Mouse (Mus musculus) heart, embryonic 15.5 days (tissue): ENCODE results near the gene Cfap97. TPM values are rescaled to one million over a fixed set of nuclear protein-coding genes. Genes with fewer than 3 reads are reported as not detected.

ENCODE experiments used
- ATAC-seq: fragments of 200-750 bp; cut with Nextera tagmentation; replicated peaks from 2 replicates; pipeline ENCODE4 v1.8.0; 2017; ENCODE audit warnings: low read depth, moderate TSS enrichment; ENCODE audit not compliant: insufficient number of reproducible peaks, insufficient read depth, low FRiP score
- H3K27ac ChIP-seq: fragments of 300-500 bp; sonication (generic); 2 replicates; pipeline ENCODE4 v1.5.1; 2015; ENCODE audit warnings: mild to moderate bottlenecking, inconsistent platforms
- H3K27me3 ChIP-seq: fragments of 300-500 bp; sonication (generic); 2 replicates; pipeline ENCODE4 v1.6.1; 2015; ENCODE audit warnings: inconsistent platforms
- H3K36me3 ChIP-seq: fragments of 300-500 bp; sonication (generic); 2 replicates; pipeline ENCODE4 v1.6.1; 2015; ENCODE audit warnings: mild to moderate bottlenecking, inconsistent platforms
- H3K4me1 ChIP-seq: fragments of 300-500 bp; sonication (generic); replicated peaks from 2 replicates; pipeline ENCODE4 v1.6.1; 2015; ENCODE audit warnings: inconsistent platforms
- H3K4me2 ChIP-seq: fragments of 300-500 bp; sonication (generic); 2 replicates; pipeline ENCODE4 v1.6.1; 2015; ENCODE audit warnings: inconsistent platforms, mild to moderate bottlenecking, moderate library complexity
- H3K4me3 ChIP-seq: fragments of 300-500 bp; sonication (generic); 2 replicates; pipeline ENCODE4 v1.5.1; 2015; ENCODE audit warnings: mild to moderate bottlenecking, inconsistent platforms
- H3K9ac ChIP-seq: fragments of 300-500 bp; sonication (generic); 2 replicates; pipeline ENCODE4 v1.6.1; 2015; ENCODE audit warnings: mild to moderate bottlenecking, inconsistent platforms
- H3K9me3 ChIP-seq: fragments of 300-500 bp; sonication (generic); replicated peaks from 2 replicates; pipeline ENCODE4 v1.6.1; 2016; ENCODE audit warnings: inconsistent platforms
- WGBS: fragments of 180-500 bp; shearing (Covaris S2); methylation state at CpG from one replicate; pipeline ENCODE4 v1.1.7; 2015; ENCODE audit warnings: mixed read lengths; 5-methylcytosine and 5-hydroxymethylcytosine counted together
- polyA plus RNA-seq: library from polyadenylated mRNA; unstranded; fragments of >200 nt; fragmentation: Nextera tagmentation; extraction: Ambion mirVana; gene quantifications from 2 replicates; pipeline ENCODE4 v1.2.1, GENCODE M21; 2015

Cfap97 gene
- polyA plus RNA-seq, 1 experiment from 2014 or later = 20.5 TPM

- Histone ChIP-seq H3K27ac (peak overlapping the region; percentile 86), H3K4me3 (peak overlapping the region; percentile 82), H3K9ac (peak overlapping the region; percentile 94), H3K4me2 (peak overlapping the region; percentile 71), H3K27me3 (no peaks in the 10 kb centered on the region), H3K4me1 (peaks cover 16% of the 10 kb centered on the region), H3K36me3 (no peaks in the 10 kb centered on the region), H3K9me3 (no peaks in the 10 kb centered on the region)
- WGBS = 2% methylated on average over 77 of the region's 77 CpGs
- peak; percentile 99 for ATAC-seq
Measured at GRCm38 (mm10) chr8:46162953-46163869, 11.6 kb downstream of the Cfap97 start.

- no peaks in the 10 kb centered on the region for H3K36me3 ChIP-seq
- under 1% methylated on average over 24 of the region's 25 CpGs for WGBS
- no peaks in the 10 kb centered on the region for H3K27me3 ChIP-seq
- H3K9ac ChIP-seq = peak overlapping the region; percentile 94
- H3K4me3 ChIP-seq = peak overlapping the region; percentile 82
- H3K27ac ChIP-seq = peak overlapping the region; percentile 86
- ATAC-seq = no peak; the same call in 1 of the 2 replicates
- H3K4me1 ChIP-seq = peaks cover 16% of the 10 kb centered on the region
- no peaks in the 10 kb centered on the region for H3K9me3 ChIP-seq
- peak overlapping the region; percentile 71 for H3K4me2 ChIP-seq
Measured at GRCm38 (mm10) chr8:46163870-46164190, 12.3 kb downstream of the Cfap97 start.

- no peaks in the 10 kb centered on the region for H3K9me3 ChIP-seq
- H3K36me3 ChIP-seq = peaks cover 17% of the 10 kb centered on the region; the same call in 1 of the 2 replicates
- H3K9ac ChIP-seq = no peak overlapping the region
- WGBS = 59% methylated on average over 2 of the region's 2 CpGs
- no peak overlapping the region for H3K4me2 ChIP-seq
- no peak overlapping the region for H3K27ac ChIP-seq
- no peak overlapping the region for H3K4me3 ChIP-seq
- no peak for ATAC-seq
- no peaks in the 10 kb centered on the region for H3K27me3 ChIP-seq
- H3K4me1 ChIP-seq = no peaks in the 10 kb centered on the region
Measured at GRCm38 (mm10) chr8:46173651-46174050, 22.1 kb downstream of the Cfap97 start.

- Histone ChIP-seq H3K9ac (no peak overlapping the region), H3K27ac (no peak overlapping the region), H3K4me3 (no peak overlapping the region), H3K36me3 (0 out of 2 replicates have a peak, but pooled peaks cover 5% of the 10 kb centered on the region), H3K4me2 (no peak overlapping the region), H3K4me1 (no peaks in the 10 kb centered on the region), H3K9me3 (no peaks in the 10 kb centered on the region), H3K27me3 (no peaks in the 10 kb centered on the region)
- WGBS = 91% methylated on average over 7 of the region's 7 CpGs
- ATAC-seq = no peak
Measured at GRCm38 (mm10) chr8:46180136-46180535, 28.6 kb downstream of the Cfap97 start.

GRCm38 (mm10) chr8:46185361-46185760 is 33.8 kb downstream of the Cfap97 start:
- Histone ChIP-seq H3K27me3 (no peaks in the 10 kb centered on the region), H3K9ac (no peak overlapping the region), H3K4me2 (no peak overlapping the region), H3K4me1 (peaks cover 9% of the 10 kb centered on the region), H3K27ac (no peak overlapping the region), H3K4me3 (no peak overlapping the region), H3K36me3 (0 out of 2 replicates have a peak, but pooled peaks cover 5% of the 10 kb centered on the region), H3K9me3 (no peaks in the 10 kb centered on the region)
- no peak for ATAC-seq
- WGBS = 4% methylated on average over 2 of the region's 2 CpGs

- Histone ChIP-seq H3K27me3 (no peaks in the 10 kb centered on the region), H3K9me3 (no peaks in the 10 kb centered on the region), H3K9ac (no peak overlapping the region), H3K4me1 (no peaks in the 10 kb centered on the region), H3K4me2 (no peak overlapping the region), H3K27ac (no peak overlapping the region), H3K36me3 (peaks cover 16% of the 10 kb centered on the region), H3K4me3 (no peak overlapping the region)
- no peak for ATAC-seq
- 79% methylated on average over 8 of the region's 8 CpGs for WGBS
Measured at GRCm38 (mm10) chr8:46193100-46193499, 41.5 kb downstream of the Cfap97 start.

- H3K27ac ChIP-seq = no peak overlapping the region
- H3K4me2 ChIP-seq = no peak overlapping the region
- H3K9ac ChIP-seq = no peak overlapping the region
- peaks cover 16% of the 10 kb centered on the region for H3K36me3 ChIP-seq
- H3K4me1 ChIP-seq = no peaks in the 10 kb centered on the region
- no peak overlapping the region for H3K4me3 ChIP-seq
- ATAC-seq = no peak
- H3K9me3 ChIP-seq = no peaks in the 10 kb centered on the region
- H3K27me3 ChIP-seq = no peaks in the 10 kb centered on the region
- 91% methylated on average over 3 of the region's 3 CpGs for WGBS
Measured at GRCm38 (mm10) chr8:46196877-46197276, 45.3 kb downstream of the Cfap97 start.

- no peak overlapping the region for H3K27ac ChIP-seq
- peaks cover 15% of the 10 kb centered on the region for H3K36me3 ChIP-seq
- H3K4me1 ChIP-seq = no peaks in the 10 kb centered on the region
- no peaks in the 10 kb centered on the region for H3K9me3 ChIP-seq
- ATAC-seq = no peak
- H3K4me3 ChIP-seq = no peak overlapping the region
- H3K9ac ChIP-seq = no peak overlapping the region
- no peaks in the 10 kb centered on the region for H3K27me3 ChIP-seq
- no peak overlapping the region for H3K4me2 ChIP-seq
- 80% methylated on average over 5 of the region's 5 CpGs for WGBS
Measured at GRCm38 (mm10) chr8:46197673-46198072, 46.1 kb downstream of the Cfap97 start.

GRCm38 (mm10) chr8:46202350-46202749 is 50.8 kb downstream of the Cfap97 start:
- Histone ChIP-seq H3K4me2 (no peak overlapping the region), H3K9me3 (no peaks in the 10 kb centered on the region), H3K4me3 (no peak overlapping the region), H3K27me3 (no peaks in the 10 kb centered on the region), H3K27ac (no peak overlapping the region), H3K4me1 (peaks cover 16% of the 10 kb centered on the region), H3K36me3 (peaks cover 36% of the 10 kb centered on the region), H3K9ac (no peak overlapping the region)
- 85% methylated on average over 6 of the region's 6 CpGs for WGBS
- no peak for ATAC-seq

GRCm38 (mm10) chr8:46204301-46204700 is 52.7 kb downstream of the Cfap97 start:
- no peaks in the 10 kb centered on the region for H3K27me3 ChIP-seq
- H3K9ac ChIP-seq = no peak overlapping the region
- no peak for ATAC-seq
- H3K36me3 ChIP-seq = peaks cover 55% of the 10 kb centered on the region
- H3K9me3 ChIP-seq = no peaks in the 10 kb centered on the region
- 71% methylated on average over 3 of the region's 3 CpGs for whole genome bisulfite sequencing
- no peak overlapping the region for H3K27ac ChIP-seq
- no peak overlapping the region for H3K4me2 ChIP-seq
- H3K4me3 ChIP-seq = no peak overlapping the region
- H3K4me1 ChIP-seq = peaks cover 35% of the 10 kb centered on the region

- H3K27me3 ChIP-seq = no peaks in the 10 kb centered on the region
- no peak for ATAC-seq
- 73% methylated on average over 9 of the region's 9 CpGs for WGBS
- no peak overlapping the region for H3K4me2 ChIP-seq
- no peak overlapping the region for H3K9ac ChIP-seq
- H3K4me1 ChIP-seq = peaks cover 41% of the 10 kb centered on the region
- no peak overlapping the region for H3K4me3 ChIP-seq
- peak overlapping the region; percentile 47; the same call in 1 of the 2 replicates for H3K27ac ChIP-seq
- H3K9me3 ChIP-seq = no peaks in the 10 kb centered on the region
- peaks cover 57% of the 10 kb centered on the region for H3K36me3 ChIP-seq
Measured at GRCm38 (mm10) chr8:46204974-46205640, 53.5 kb downstream of the Cfap97 start.
